Mouse (Mus musculus): ENCODE results near the gene Tmprss9.

DNA sequence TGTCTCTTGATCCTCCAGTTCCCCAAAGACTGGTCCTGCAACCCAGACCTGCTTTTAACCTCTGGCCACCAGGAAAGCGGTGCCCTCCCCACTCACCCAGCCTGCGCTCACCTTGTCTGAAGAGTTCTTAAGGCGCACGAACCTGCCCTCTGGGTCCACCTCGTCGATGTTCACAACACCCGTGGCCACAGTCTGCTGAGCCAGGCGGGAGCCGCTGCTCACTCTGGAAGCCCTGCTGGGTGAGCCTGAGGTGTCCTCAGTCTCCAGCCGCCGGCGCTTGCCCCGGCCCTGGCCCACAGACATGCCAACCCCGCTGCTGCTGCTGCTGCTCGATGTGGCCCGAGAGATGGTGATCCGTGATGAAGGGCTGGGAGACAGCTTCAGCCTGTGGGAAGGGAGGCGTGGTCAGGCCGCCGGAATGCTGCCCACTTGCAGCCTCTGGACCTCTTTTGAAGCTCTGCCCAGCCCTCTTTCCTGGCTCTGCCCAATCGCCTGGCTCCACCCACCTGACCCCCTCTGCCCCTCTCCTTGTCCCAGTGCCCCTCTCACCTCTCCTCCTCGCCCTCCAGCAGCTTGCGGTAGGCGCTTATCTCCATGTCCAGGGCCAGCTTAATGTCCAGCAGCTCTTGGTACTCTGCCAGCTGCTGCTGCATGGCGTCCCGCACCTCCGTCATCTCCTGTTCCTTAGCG lies 32.5 kb downstream of the Tmprss9 start:
- no peak for TF ChIP-seq ZMIZ1 (IDR thresholded peaks at IDR 0.05; ENCODE audit: low read depth, low read length)
- TF ChIP-seq SMC3 (IDR thresholded peaks at IDR 0.05; ENCODE audit: low read depth, low read length) = no peak
- TF ChIP-seq TCF12 (IDR thresholded peaks at IDR 0.05; ENCODE audit: low read depth, low read length) = no peak
- TF ChIP-seq CTCF (conservative IDR thresholded peaks at IDR 0.05 in 1 of 2, IDR thresholded peaks at IDR 0.05 in 1 of 2; ENCODE audit: low read depth in 2 of 2, low read length in 2 of 2) = no peak

Measured in CH12.LX (cell line).